Mouse (Mus musculus) hindbrain, postnatal 0 days (tissue): ENCODE results near the gene Rimklb. TPM values are rescaled to one million over a fixed set of nuclear protein-coding genes. Genes with fewer than 3 reads are reported as not detected.
A peak's percentile ranks its signal among the peaks of the same experiment; 100 is the strongest.

Experiments used
- ATAC-seq: fragments of 200-750 bp; cut with Nextera tagmentation; 2 replicates; pipeline ENCODE4 v1.8.0; 2017; ENCODE audit warnings: mild to moderate bottlenecking, moderate TSS enrichment, moderate library complexity
- DNase-seq: peaks from one replicate; pipeline ENCODE4 v3.0.0-alpha.2; 2015; ENCODE audit warnings: low spot score
- H3K27ac ChIP-seq: fragments of 300-500 bp; sonication (generic); 2 replicates; pipeline ENCODE4 v1.5.1; 2014; ENCODE audit warnings: mild to moderate bottlenecking
- H3K27me3 ChIP-seq: fragments of 300-500 bp; sonication (generic); 2 replicates; pipeline ENCODE4 v1.6.1; 2014; ENCODE audit warnings: low read length, mixed read lengths; ENCODE audit not compliant: insufficient read depth
- H3K36me3 ChIP-seq: fragments of 300-500 bp; sonication (generic); 2 replicates; pipeline ENCODE4 v1.6.1; 2014; ENCODE audit warnings: low read length, mixed read lengths; ENCODE audit not compliant: insufficient read depth
- H3K4me1 ChIP-seq: fragments of 300-500 bp; sonication (generic); 2 replicates; pipeline ENCODE4 v1.6.1; 2014; ENCODE audit warnings: antibody characterized with exemption, low read length, mixed read lengths; ENCODE audit not compliant: insufficient read depth
- H3K4me2 ChIP-seq: fragments of 300-500 bp; sonication (generic); 2 replicates; pipeline ENCODE4 v1.6.1; 2014; ENCODE audit warnings: low read depth, mild to moderate bottlenecking, low read length, moderate library complexity, mixed read lengths
- H3K4me3 ChIP-seq: fragments of 300-500 bp; sonication (generic); 2 replicates; pipeline ENCODE4 v1.5.1; 2014; ENCODE audit warnings: low read length
- H3K9ac ChIP-seq: fragments of 300-500 bp; sonication (generic); replicated peaks from 2 replicates; pipeline ENCODE4 v1.6.1; 2014; ENCODE audit warnings: mild to moderate bottlenecking, low read length, moderate library complexity, mixed read lengths
- H3K9me3 ChIP-seq: fragments of 300-500 bp; sonication (generic); 2 replicates; pipeline ENCODE4 v1.6.1; 2016; ENCODE audit warnings: low read length, mixed read lengths
- CTCF ChIP-seq: IDR thresholded peaks from 2 replicates; pipeline ENCODE4 v1.5.1; 2016; ENCODE audit warnings: antibody characterized with exemption, control low read depth, low read depth
- WGBS: fragments of 180-500 bp; shearing (Covaris S2); extraction: QIAGEN DNeasy Blood & Tissue Kit; methylation state at CpG from one replicate; pipeline ENCODE4 v1.1.7; 2014; 5-methylcytosine and 5-hydroxymethylcytosine counted together
- polyA plus RNA-seq: library from polyadenylated mRNA; unstranded; fragments of >200 nt; fragmentation: Nextera tagmentation; extraction: Ambion mirVana; gene quantifications from 2 replicates; pipeline ENCODE4 v1.2.1, GENCODE M21; 2015
- total RNA-seq: library from RNA; depleted of rRNA; stranded (reverse); fragments of >200 nt; gene quantifications from 2 replicates; pipeline ENCODE4 v1.2.3, GENCODE M21; 2014

Rimklb gene
- total and polyA plus RNA-seq, 2 experiments from 2014 or later, result 96.6 to 97.1 TPM

- Histone ChIP-seq H3K9ac (no peak overlapping the region), H3K27me3 (no peaks in the 10 kb centered on the region), H3K4me3 (no peak overlapping the region), H3K27ac (no peak overlapping the region), H3K4me2 (no peak overlapping the region), H3K9me3 (no peaks in the 10 kb centered on the region), H3K36me3 (no peaks in the 10 kb centered on the region), H3K4me1 (no peaks in the 10 kb centered on the region)
- ATAC-seq (no peak), DNase-seq (no peak)
- TF ChIP-seq CTCF, result no peak
- WGBS, result 86% methylated on average over 4 of the region's 4 CpGs
Measured at GRCm38 (mm10) chr6:122439249-122439648, 59.3 kb downstream of the Rimklb start.

GRCm38 (mm10) chr6:122435270-122435669, 63.3 kb downstream of the Rimklb start:
- no peak overlapping the region for H3K9ac ChIP-seq
- no peaks in the 10 kb centered on the region for H3K4me1 ChIP-seq
- no peak overlapping the region for H3K4me3 ChIP-seq
- no peaks in the 10 kb centered on the region for H3K27me3 ChIP-seq
- H3K36me3 ChIP-seq, result no peaks in the 10 kb centered on the region
- no peak overlapping the region for H3K27ac ChIP-seq
- no peak overlapping the region for H3K4me2 ChIP-seq
- no peak for TF ChIP-seq CTCF
- ATAC-seq (no peak), DNase-seq (no peak)
- H3K9me3 ChIP-seq, result no peaks in the 10 kb centered on the region
- WGBS, result 98% methylated on average over 2 of the region's 2 CpGs

GRCm38 (mm10) chr6:122427456-122427855, 71.1 kb downstream of the Rimklb start:
- Histone ChIP-seq H3K4me3 (no peak overlapping the region), H3K9me3 (no peaks in the 10 kb centered on the region), H3K27me3 (no peaks in the 10 kb centered on the region), H3K4me1 (no peaks in the 10 kb centered on the region), H3K36me3 (no peaks in the 10 kb centered on the region), H3K27ac (no peak overlapping the region), H3K4me2 (no peak overlapping the region), H3K9ac (no peak overlapping the region)
- no peak for DNase-seq
- TF ChIP-seq CTCF, result no peak
- no peak for ATAC-seq
- 92% methylated on average over 7 of the region's 7 CpGs for WGBS

GRCm38 (mm10) chr6:122417015-122417414, 81.5 kb downstream of the Rimklb start:
- 59% methylated on average over 7 of the region's 7 CpGs for WGBS
- no peaks in the 10 kb centered on the region for H3K27me3 ChIP-seq
- no peaks in the 10 kb centered on the region for H3K36me3 ChIP-seq
- ATAC-seq, result no peak
- H3K27ac ChIP-seq, result no peak overlapping the region
- no peak overlapping the region for H3K4me3 ChIP-seq
- H3K9me3 ChIP-seq, result no peaks in the 10 kb centered on the region
- no peak overlapping the region for H3K9ac ChIP-seq
- H3K4me1 ChIP-seq, result no peaks in the 10 kb centered on the region
- no peak for TF ChIP-seq CTCF
- no peak overlapping the region for H3K4me2 ChIP-seq
- DNase-seq, result no peak

- peak; percentile 12 for DNase-seq
- WGBS, result 37% methylated on average over 4 of the region's 4 CpGs
Measured at GRCm38 (mm10) chr6:122416347-122416746, 82.2 kb downstream of the Rimklb start.

GRCm38 (mm10) chr6:122411281-122411680, 87.3 kb downstream of the Rimklb start:
- Histone ChIP-seq H3K9me3 (no peaks in the 10 kb centered on the region), H3K9ac (no peak overlapping the region), H3K27me3 (no peaks in the 10 kb centered on the region), H3K4me1 (no peaks in the 10 kb centered on the region), H3K4me3 (no peak overlapping the region), H3K4me2 (no peak overlapping the region), H3K27ac (no peak overlapping the region), H3K36me3 (no peaks in the 10 kb centered on the region)
- DNase-seq (no peak), ATAC-seq (no peak)
- WGBS, result 96% methylated on average over 8 of the region's 8 CpGs
- TF ChIP-seq CTCF, result no peak

More at GRCm38 (mm10) chr6:122416347-122416746, 82.2 kb downstream of the Rimklb start:
- Histone ChIP-seq H3K4me3 (no peak overlapping the region), H3K9me3 (no peaks in the 10 kb centered on the region), H3K36me3 (no peaks in the 10 kb centered on the region), H3K4me1 (no peaks in the 10 kb centered on the region), H3K9ac (no peak overlapping the region), H3K27me3 (no peaks in the 10 kb centered on the region), H3K4me2 (no peak overlapping the region), H3K27ac (no peak overlapping the region)
- TF ChIP-seq CTCF, result no peak
- no peak for ATAC-seq

- WGBS, result 13% methylated on average over 3 of the region's 3 CpGs
- Histone ChIP-seq H3K27me3 (no peaks in the 10 kb centered on the region), H3K4me1 (no peaks in the 10 kb centered on the region), H3K9me3 (no peaks in the 10 kb centered on the region), H3K9ac (no peak overlapping the region), H3K4me2 (no peak overlapping the region), H3K36me3 (no peaks in the 10 kb centered on the region), H3K4me3 (no peak overlapping the region), H3K27ac (no peak overlapping the region)
- peak; percentile 72 for DNase-seq
- ATAC-seq, result no peak
- peak; percentile 70 for TF ChIP-seq CTCF
Measured at GRCm38 (mm10) chr6:122402240-122402639, 96.3 kb downstream of the Rimklb start.
